Mouse (Mus musculus): Measurements from ENCODE around the gene Bcl2l13. TPM values are rescaled to one million over a fixed set of nuclear protein-coding genes. Genes with fewer than 3 reads are reported as not detected.

Gene Bcl2l13
- total RNA-seq (2012; rRNA removed), result 25.5 and 25.7 TPM in 2 replicates
- 35.9 and 46.6 TPM in 2 replicates for total RNA-seq (2014; rRNA removed)
- 24.6 and 29.5 TPM in 2 replicates for polyA plus RNA-seq (2012; ENCODE audit: insufficient read length, low read depth)

GRCm38 (mm10) chr6:120835474-120836374 is at the start of gene Bcl2l13:
Gene Bcl2l13 (plus strand): TSS chr6:120836212.
- H3K4me1 ChIP-seq (ENCODE audit: control insufficient read depth in 1 of 2, insufficient read depth in 2 of 2), result peaks cover 0 to 9% of the 10 kb centered on the region in 2 experiments; a peak in 2 of 4 replicates
- peak; percentile 90 for TF ChIP-seq POLR2A (IDR thresholded peaks at IDR 0.05; ENCODE audit: low read depth, low read length)
- TF ChIP-seq CHD1 (IDR thresholded peaks at IDR 0.05; ENCODE audit: low read depth, low read length), result no peak
- TF ChIP-seq NRF1 (IDR thresholded peaks at IDR 0.05; ENCODE audit: low read depth, low read length), result peak; percentile 81
- no peak; the same call in 1 of the 2 replicates for TF ChIP-seq ETS1 (conservative IDR thresholded peaks at IDR 0.05; ENCODE audit: low read depth, low read length)
- TF ChIP-seq NELFE (IDR thresholded peaks at IDR 0.05; ENCODE audit: low read depth, low read length), result peak; percentile 83
- no peak for TF ChIP-seq ZMIZ1 (IDR thresholded peaks at IDR 0.05; ENCODE audit: low read depth, low read length)
- TF ChIP-seq CTCF (conservative IDR thresholded peaks at IDR 0.05 in 1 of 2, IDR thresholded peaks at IDR 0.05 in 1 of 2; ENCODE audit: low read depth in 2 of 2, low read length in 2 of 2), result peak in 1 of 2 experiments; percentile 62; a peak in 2 of 4 replicates
- no peak for TF ChIP-seq GABPA (IDR thresholded peaks at IDR 0.05; ENCODE audit: insufficient replicate concordance, low read depth, low read length)
- peak; percentile 27; the same call in 1 of the 2 replicates for TF ChIP-seq MEF2A (IDR thresholded peaks at IDR 0.05; ENCODE audit: borderline replicate concordance, low read depth, low read length)
- TF ChIP-seq PAX5 (IDR thresholded peaks at IDR 0.05; ENCODE audit: low read length), result no peak
- TF ChIP-seq KAT2A (IDR thresholded peaks at IDR 0.05; ENCODE audit: insufficient replicate concordance, low read length), result 0 out of 2 replicates have a peak, but pooled peaks have one; percentile 57
- TF ChIP-seq RAD21 (IDR thresholded peaks at IDR 0.05; ENCODE audit: low read depth, low read length), result peak; percentile 33
- peak; percentile 98 for TF ChIP-seq TCF12 (IDR thresholded peaks at IDR 0.05; ENCODE audit: low read depth, low read length)
- peak; percentile 97 for TF ChIP-seq ELF1 (IDR thresholded peaks at IDR 0.05; ENCODE audit: low read depth, low read length)
- TF ChIP-seq POLR2AphosphoS2 (IDR thresholded peaks at IDR 0.05; ENCODE audit: low read depth, low read length), result 0 out of 2 replicates have a peak, but pooled peaks have one; percentile 29
- peak; percentile 50; the same call in 1 of the 2 replicates for TF ChIP-seq IRF4 (IDR thresholded peaks at IDR 0.05; ENCODE audit: low read depth, low read length)
- no peak for TF ChIP-seq JUND (conservative IDR thresholded peaks at IDR 0.05; ENCODE audit: low read depth, low read length)
- peak; percentile 87; the same call in 1 of the 2 replicates for TF ChIP-seq UBTF (IDR thresholded peaks at IDR 0.05; ENCODE audit: low read depth, low read length)
- no peak for TF ChIP-seq USF1 (IDR thresholded peaks at IDR 0.05; ENCODE audit: low read depth, low read length)
- no peak for TF ChIP-seq MAZ (IDR thresholded peaks at IDR 0.05; ENCODE audit: low read depth, low read length)
- TF ChIP-seq HCFC1 (IDR thresholded peaks at IDR 0.05; ENCODE audit: low read depth, low read length), result peak; percentile 69
- no peak for TF ChIP-seq ZKSCAN1 (IDR thresholded peaks at IDR 0.05; ENCODE audit: borderline replicate concordance, low read depth, low read length)
- TF ChIP-seq SIN3A (IDR thresholded peaks at IDR 0.05; ENCODE audit: low read length), result peak; percentile 18; the same call in 1 of the 2 replicates
- peak; percentile 70 for TF ChIP-seq BHLHE40 (IDR thresholded peaks at IDR 0.05; ENCODE audit: low read depth, low read length)
- TF ChIP-seq ZC3H11A (IDR thresholded peaks at IDR 0.05; ENCODE audit: low read depth, low read length), result no peak
- TF ChIP-seq E2F4 (IDR thresholded peaks at IDR 0.05; ENCODE audit: insufficient replicate concordance, low read depth, low read length), result no peak
- TF ChIP-seq CHD2 (IDR thresholded peaks at IDR 0.05; ENCODE audit: low read length), result no peak
- TF ChIP-seq EP300 (IDR thresholded peaks at IDR 0.05; ENCODE audit: low read length), result no peak
- TF ChIP-seq JUN (IDR thresholded peaks at IDR 0.05; ENCODE audit: insufficient read depth, low read depth, low read length), result no peak
- no peak; the same call in 1 of the 2 replicates for TF ChIP-seq SMC3 (IDR thresholded peaks at IDR 0.05; ENCODE audit: low read depth, low read length)
- no peak; the same call in 1 of the 2 replicates for TF ChIP-seq MAX (IDR thresholded peaks at IDR 0.05; ENCODE audit: low read length)
- TF ChIP-seq RCOR1 (conservative IDR thresholded peaks at IDR 0.05; ENCODE audit: low read depth, low read length), result no peak
- peak; percentile 66; the same call in 1 of the 2 replicates for TF ChIP-seq MXI1 (IDR thresholded peaks at IDR 0.05; ENCODE audit: low read depth, low read length)
- TF ChIP-seq MYC (IDR thresholded peaks at IDR 0.05; ENCODE audit: low read depth, low read length), result 0 out of 2 replicates have a peak, but pooled peaks have one; percentile 13
- TF ChIP-seq TBP (conservative IDR thresholded peaks at IDR 0.05; ENCODE audit: low read depth, low read length), result peak; percentile 72; the same call in 1 of the 2 replicates
- no peak for TF ChIP-seq MAFK (IDR thresholded peaks at IDR 0.05; ENCODE audit: insufficient replicate concordance, low read length)
- TF ChIP-seq ZNF384 (IDR thresholded peaks at IDR 0.05; ENCODE audit: low read depth, low read length), result no peak

More at GRCm38 (mm10) chr6:120835474-120836374, at the start of gene Bcl2l13:
- Histone ChIP-seq H3K4me3 (replicated peaks in 1 of 3; ENCODE audit: low read depth in 2 of 3, low read length in 2 of 3, poor library complexity in 1 of 3) (peak within 1 kb of the TSS; percentile 84 to 98 (median 97)), H3K36me3 (replicated peaks in 1 of 2; ENCODE audit: control insufficient read depth in 1 of 2, insufficient read depth in 1 of 2, low read length in 1 of 2) (peaks cover 0 to 13% of the 10 kb centered on the region in 2 experiments), H3K9ac (ENCODE audit: insufficient read depth, low read depth) (peak within 1 kb of the TSS; percentile 98), H3K27me3 (replicated peaks) (no peaks in the 10 kb centered on the region), H3K4me2 (ENCODE audit: insufficient read depth, low read depth, poor library complexity, severe bottlenecking) (peak within 1 kb of the TSS; percentile 76), H3K27ac (ENCODE audit: insufficient read depth, low read depth) (peak within 1 kb of the TSS; percentile 78), H3K9me3 (replicated peaks; ENCODE audit: low read length) (peaks cover 3% of the 10 kb centered on the region), H3K79me2 (replicated peaks; ENCODE audit: control insufficient read depth, extremely low read depth, insufficient read depth, poor library complexity, severe bottlenecking) (peaks cover 21% of the 10 kb centered on the region)
- peak; percentile 85 for DNase-seq (ENCODE audit: extremely low read depth)
- in situ Hi-C loops (cut with MboI; ENCODE audit: low pct_ligation_motif_present, low pct_unique_long_range_greater_than_20kb, low sequenced_read_pairs) (no loop called here), dilution Hi-C loops (cut with MboI; ENCODE audit: extremely low pct_ligation_motif_present, extremely low pct_unique_long_range_greater_than_20kb, low sequenced_read_pairs) (no loop called here)
